Mouse (Mus musculus): Measurements from ENCODE around the gene Tmem115.

- TF ChIP-seq HCFC1 (IDR thresholded peaks at IDR 0.05; ENCODE audit: borderline replicate concordance, insufficient read depth, low read length) (no peak), ZC3H11A (IDR thresholded peaks at IDR 0.05; ENCODE audit: borderline replicate concordance, low read depth, low read length) (no peak), CHD2 (IDR thresholded peaks at IDR 0.05; ENCODE audit: low read depth, low read length) (no peak), ZNF384 (IDR thresholded peaks at IDR 0.05; ENCODE audit: low read depth, low read length) (no peak), MAFK (IDR thresholded peaks at IDR 0.05; ENCODE audit: insufficient read depth, low read depth, low read length) (no peak)
These were observed 8.6 kb downstream of the Tmem115 start for GRCm38 (mm10) chr9:107542352-107542686.
